Mouse (Mus musculus): ENCODE measurements at regions not wholly inside any gene's neighbourhood (a gene's known extent, or its start where the extent isn't known, plus 50 kb on each side); places are given as distances from the start of the nearest gene placed in this dataset.
"Not testable (repeated sequence)": the region's sequence is repeated elsewhere in the genome, so short reads cannot be mapped to it uniquely, and the experiment has no call there.

DNA sequence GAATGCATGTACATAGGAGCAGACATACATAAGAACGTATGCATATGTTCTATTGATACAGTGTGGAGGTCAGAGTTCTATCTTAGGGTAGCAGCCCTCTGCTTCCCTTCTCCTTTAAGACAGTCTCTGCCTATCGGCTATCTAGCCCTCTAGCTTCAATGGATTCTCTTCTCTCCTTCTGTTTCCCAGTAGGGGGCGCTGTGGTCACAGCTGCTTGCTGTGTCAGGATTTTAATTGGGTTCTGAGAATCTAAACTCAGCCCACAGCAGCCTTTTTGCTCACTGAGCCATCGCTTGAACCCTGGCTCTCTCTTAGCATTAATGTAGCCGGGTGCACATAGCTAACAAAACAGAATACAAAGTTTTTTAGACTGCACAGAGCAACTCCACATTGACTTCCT lies 88.8 kb upstream of the Ttc29 start:
- Histone ChIP-seq H3K4me3 (ENCODE audit: low read depth, low read length) (no peak overlapping the region), H3K9me3 (ENCODE audit: control insufficient read depth, low read depth, low read length) (no peaks in the 10 kb centered on the region), H3K9ac (replicated peaks; ENCODE audit: low read depth, low read length) (no peak overlapping the region), H3K27me3 (ENCODE audit: control insufficient read depth, insufficient read depth, low read length) (no peaks in the 10 kb centered on the region), H3K4me2 (replicated peaks; ENCODE audit: low read depth, low read length) (no peak overlapping the region), H3K27ac (ENCODE audit: low read length) (no peak overlapping the region), H3K36me3 (ENCODE audit: control insufficient read depth, insufficient read depth, low read length) (no peaks in the 10 kb centered on the region), H3K4me1 (ENCODE audit: control insufficient read depth, insufficient read depth, low read length) (no peaks in the 10 kb centered on the region)
- no peak for ATAC-seq (ENCODE audit: insufficient number of reproducible peaks, insufficient read depth, low FRiP score, low read depth)
- WGBS: 62% methylated on average over 5 of the region's 5 CpGs

DNA sequence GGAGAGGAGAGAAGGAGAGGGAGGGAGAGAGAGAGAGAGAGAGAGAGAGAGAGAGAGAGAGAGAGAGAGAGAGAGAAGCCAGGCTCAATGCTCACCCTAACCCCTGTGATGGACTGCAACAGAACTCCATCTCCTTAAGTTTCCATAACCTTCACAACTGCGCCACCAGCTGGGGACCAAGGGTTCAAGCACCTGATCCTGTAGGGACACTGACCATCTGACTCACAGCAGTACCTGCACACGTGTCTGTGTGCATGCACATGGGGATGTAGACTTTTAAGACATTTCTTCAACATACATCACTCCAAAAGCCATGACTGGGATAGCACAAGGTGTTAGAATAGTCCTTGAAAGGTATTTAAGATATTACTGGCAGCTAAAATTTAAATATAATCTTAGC lies 85.2 kb upstream of the Ttc29 start:
- 19% methylated on average over 2 of the region's 2 CpGs for WGBS
- no peaks in the 10 kb centered on the region for H3K9me3 ChIP-seq (ENCODE audit: control insufficient read depth, low read depth, low read length)
- H3K9ac ChIP-seq (replicated peaks; ENCODE audit: low read depth, low read length): no peak overlapping the region
- H3K36me3 ChIP-seq (ENCODE audit: control insufficient read depth, insufficient read depth, low read length): no peaks in the 10 kb centered on the region
- H3K4me3 ChIP-seq (ENCODE audit: low read depth, low read length): no peak overlapping the region
- ATAC-seq (ENCODE audit: insufficient number of reproducible peaks, insufficient read depth, low FRiP score, low read depth): no peak
- no peaks in the 10 kb centered on the region for H3K4me1 ChIP-seq (ENCODE audit: control insufficient read depth, insufficient read depth, low read length)
- H3K4me2 ChIP-seq (replicated peaks; ENCODE audit: low read depth, low read length): no peak overlapping the region
- H3K27ac ChIP-seq (ENCODE audit: low read length): no peak overlapping the region
- no peaks in the 10 kb centered on the region for H3K27me3 ChIP-seq (ENCODE audit: control insufficient read depth, insufficient read depth, low read length)

DNA sequence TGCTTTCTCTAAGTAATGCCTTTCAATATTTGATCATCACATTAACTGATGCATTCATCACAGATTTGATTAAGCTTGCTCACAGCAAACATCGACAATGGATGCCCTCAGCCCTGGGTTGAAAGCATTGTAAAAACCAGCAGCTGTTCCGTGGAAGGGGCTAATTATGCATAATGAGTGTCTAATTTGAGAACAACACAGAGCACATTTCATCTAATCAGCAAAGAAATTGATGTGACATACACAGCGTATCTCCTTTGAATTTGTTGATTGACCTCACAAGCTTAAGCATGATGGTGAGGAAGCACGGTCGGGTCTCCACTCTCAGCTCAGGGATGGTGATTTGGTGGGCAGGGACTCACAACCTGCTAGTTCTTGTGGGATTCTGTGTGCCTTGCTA lies 84.0 kb upstream of the Ttc29 start:
- no peak for ATAC-seq (ENCODE audit: insufficient number of reproducible peaks, insufficient read depth, low FRiP score, low read depth)
- Histone ChIP-seq H3K4me2 (replicated peaks; ENCODE audit: low read depth, low read length) (no peak overlapping the region), H3K9me3 (ENCODE audit: control insufficient read depth, low read depth, low read length) (no peaks in the 10 kb centered on the region), H3K9ac (replicated peaks; ENCODE audit: low read depth, low read length) (no peak overlapping the region), H3K27ac (ENCODE audit: low read length) (no peak overlapping the region), H3K4me1 (ENCODE audit: control insufficient read depth, insufficient read depth, low read length) (no peaks in the 10 kb centered on the region), H3K27me3 (ENCODE audit: control insufficient read depth, insufficient read depth, low read length) (no peaks in the 10 kb centered on the region), H3K36me3 (ENCODE audit: control insufficient read depth, insufficient read depth, low read length) (no peaks in the 10 kb centered on the region), H3K4me3 (ENCODE audit: low read depth, low read length) (no peak overlapping the region)
- 74% methylated on average over 5 of the region's 5 CpGs for WGBS

DNA sequence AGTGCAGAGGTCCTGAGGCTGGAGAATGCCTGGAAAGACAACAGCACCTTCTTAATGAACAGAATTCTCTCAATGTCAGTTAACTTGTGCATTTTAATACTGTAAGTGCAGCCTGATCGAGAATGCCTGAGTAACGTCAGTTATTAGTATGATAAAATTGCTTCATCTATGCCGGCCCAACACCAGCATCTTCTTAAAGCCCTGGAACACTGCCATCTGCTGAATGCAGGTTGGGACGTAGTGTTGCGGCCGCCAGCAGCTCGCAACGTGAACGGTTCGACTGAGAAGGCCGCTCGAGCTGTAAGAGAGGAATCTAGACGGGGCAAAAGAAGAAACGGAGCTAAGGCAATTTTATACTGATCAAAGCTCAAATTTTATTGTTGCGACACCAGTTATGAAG lies 73.6 kb upstream of the Ttc29 start:
- WGBS: 54% methylated on average over 12 of the region's 15 CpGs
- H3K36me3 ChIP-seq (ENCODE audit: control insufficient read depth, insufficient read depth, low read length); H3K4me1 ChIP-seq (ENCODE audit: control insufficient read depth, insufficient read depth, low read length); H3K9ac ChIP-seq (replicated peaks; ENCODE audit: low read depth, low read length); ATAC-seq (ENCODE audit: insufficient number of reproducible peaks, insufficient read depth, low FRiP score, low read depth); H3K4me3 ChIP-seq (ENCODE audit: low read depth, low read length); H3K9me3 ChIP-seq (ENCODE audit: control insufficient read depth, low read depth, low read length); H3K27ac ChIP-seq (ENCODE audit: low read length); H3K27me3 ChIP-seq (ENCODE audit: control insufficient read depth, insufficient read depth, low read length); H3K4me2 ChIP-seq (replicated peaks; ENCODE audit: low read depth, low read length): not testable (repeated sequence)

DNA sequence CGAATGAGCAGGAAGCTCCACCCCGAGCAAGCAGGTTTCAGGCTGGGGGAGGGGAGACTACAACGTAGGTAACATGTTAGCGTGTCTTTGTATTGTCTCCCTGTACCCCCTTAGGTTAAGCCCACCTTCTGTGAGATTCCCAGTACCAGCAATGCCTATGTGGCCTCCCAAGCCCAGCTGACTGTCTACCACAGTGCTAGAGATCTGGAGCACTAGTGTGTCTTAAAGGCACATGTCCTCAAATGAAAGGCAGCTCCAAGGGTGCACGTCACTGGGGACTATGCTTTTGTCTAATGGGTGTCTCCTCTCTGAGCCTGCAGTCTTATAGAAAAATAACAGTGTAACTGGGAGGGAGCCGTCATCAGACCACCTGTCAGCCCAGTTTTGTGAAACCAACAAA lies 65.9 kb upstream of the Ttc29 start:
- WGBS: 80% methylated on average over 6 of the region's 6 CpGs
- ATAC-seq (ENCODE audit: insufficient number of reproducible peaks, insufficient read depth, low FRiP score, low read depth): no peak
- Histone ChIP-seq H3K4me2 (replicated peaks; ENCODE audit: low read depth, low read length) (no peak overlapping the region), H3K27me3 (ENCODE audit: control insufficient read depth, insufficient read depth, low read length) (no peaks in the 10 kb centered on the region), H3K4me1 (ENCODE audit: control insufficient read depth, insufficient read depth, low read length) (no peaks in the 10 kb centered on the region), H3K36me3 (ENCODE audit: control insufficient read depth, insufficient read depth, low read length) (no peaks in the 10 kb centered on the region), H3K27ac (ENCODE audit: low read length) (no peak overlapping the region), H3K9ac (replicated peaks; ENCODE audit: low read depth, low read length) (no peak overlapping the region), H3K9me3 (ENCODE audit: control insufficient read depth, low read depth, low read length) (no peaks in the 10 kb centered on the region), H3K4me3 (ENCODE audit: low read depth, low read length) (no peak overlapping the region)

DNA sequence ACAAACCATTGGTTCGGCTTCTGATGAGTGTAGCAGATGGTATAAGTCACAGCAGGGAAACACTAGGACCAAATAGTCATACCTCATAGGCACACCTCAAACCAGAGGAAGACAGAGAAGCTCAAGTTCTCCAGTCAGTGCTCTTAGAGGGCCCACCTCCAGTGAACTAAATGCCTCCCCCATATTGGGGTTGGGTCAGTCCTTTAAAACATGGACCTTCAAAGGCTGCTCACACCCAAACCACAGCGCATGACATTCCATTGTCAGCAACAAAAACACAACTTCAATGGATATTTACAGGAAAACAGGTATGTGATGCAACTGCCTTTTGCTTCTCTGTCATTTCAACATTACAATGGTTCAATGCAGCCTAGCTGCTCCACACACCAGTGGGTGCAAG lies 65.1 kb upstream of the Ttc29 start:
- Histone ChIP-seq H3K9me3 (ENCODE audit: control insufficient read depth, low read depth, low read length) (no peaks in the 10 kb centered on the region), H3K4me1 (ENCODE audit: control insufficient read depth, insufficient read depth, low read length) (no peaks in the 10 kb centered on the region), H3K9ac (replicated peaks; ENCODE audit: low read depth, low read length) (no peak overlapping the region), H3K4me3 (ENCODE audit: low read depth, low read length) (no peak overlapping the region), H3K36me3 (ENCODE audit: control insufficient read depth, insufficient read depth, low read length) (no peaks in the 10 kb centered on the region), H3K4me2 (replicated peaks; ENCODE audit: low read depth, low read length) (no peak overlapping the region), H3K27me3 (ENCODE audit: control insufficient read depth, insufficient read depth, low read length) (no peaks in the 10 kb centered on the region), H3K27ac (ENCODE audit: low read length) (no peak overlapping the region)
- ATAC-seq (ENCODE audit: insufficient number of reproducible peaks, insufficient read depth, low FRiP score, low read depth): no peak
- 86% methylated on average over 2 of the region's 2 CpGs for WGBS

DNA sequence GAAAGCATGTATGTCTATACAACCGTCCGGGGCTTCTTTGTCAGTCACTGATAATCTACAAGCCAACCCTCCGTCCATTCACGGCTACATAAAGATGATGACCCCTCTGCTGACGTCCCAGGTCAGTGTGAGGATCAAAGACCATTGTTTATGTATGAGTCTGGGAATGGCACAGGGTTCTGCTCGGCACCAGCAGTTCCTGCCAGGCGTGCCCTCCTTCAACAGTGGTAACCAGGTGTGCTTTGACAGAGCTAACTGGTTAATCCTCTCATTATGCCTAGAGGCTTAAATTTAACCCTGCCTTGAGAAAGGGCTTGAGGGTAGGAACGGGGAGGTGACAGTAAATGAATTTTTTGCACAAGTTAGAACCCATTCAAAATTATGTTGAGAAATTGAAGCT lies 58.2 kb upstream of the Ttc29 start:
- no peak overlapping the region for H3K27ac ChIP-seq (ENCODE audit: low read length)
- H3K9me3 ChIP-seq (ENCODE audit: control insufficient read depth, low read depth, low read length): no peaks in the 10 kb centered on the region
- no peaks in the 10 kb centered on the region for H3K4me1 ChIP-seq (ENCODE audit: control insufficient read depth, insufficient read depth, low read length)
- H3K36me3 ChIP-seq (ENCODE audit: control insufficient read depth, insufficient read depth, low read length): no peaks in the 10 kb centered on the region
- no peak overlapping the region for H3K9ac ChIP-seq (replicated peaks; ENCODE audit: low read depth, low read length)
- H3K27me3 ChIP-seq (ENCODE audit: control insufficient read depth, insufficient read depth, low read length): no peaks in the 10 kb centered on the region
- ATAC-seq (ENCODE audit: insufficient number of reproducible peaks, insufficient read depth, low FRiP score, low read depth): no peak
- no peak overlapping the region for H3K4me3 ChIP-seq (ENCODE audit: low read depth, low read length)
- H3K4me2 ChIP-seq (replicated peaks; ENCODE audit: low read depth, low read length): no peak overlapping the region
- WGBS: 39% methylated on average over 8 of the region's 8 CpGs

DNA sequence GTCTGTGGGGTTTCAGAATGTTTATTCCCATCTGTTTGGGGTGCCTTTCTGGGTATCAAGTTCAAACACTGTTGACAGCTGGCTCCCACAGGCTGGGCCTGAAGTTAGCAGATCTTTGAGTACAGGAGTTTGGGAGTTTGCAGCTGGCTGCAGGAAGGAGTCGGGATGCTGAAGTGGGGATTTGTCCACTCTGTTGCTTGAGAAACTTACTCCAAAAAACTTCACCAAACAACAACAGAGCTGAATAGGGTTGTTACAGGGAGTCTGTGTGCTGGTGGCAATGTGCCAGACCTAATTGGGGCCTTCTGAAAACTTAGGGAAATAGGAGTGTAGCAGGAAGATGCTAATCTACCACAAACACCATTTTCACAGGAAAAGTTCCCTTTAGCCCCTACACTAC lies 51.1 kb upstream of the Ttc29 start:
- Histone ChIP-seq H3K27me3 (ENCODE audit: control insufficient read depth, insufficient read depth, low read length) (no peaks in the 10 kb centered on the region), H3K27ac (ENCODE audit: low read length) (no peak overlapping the region), H3K4me2 (replicated peaks; ENCODE audit: low read depth, low read length) (no peak overlapping the region), H3K4me1 (ENCODE audit: control insufficient read depth, insufficient read depth, low read length) (peaks cover 3% of the 10 kb centered on the region; the same call in 1 of the 2 replicates), H3K9me3 (ENCODE audit: control insufficient read depth, low read depth, low read length) (no peaks in the 10 kb centered on the region), H3K36me3 (ENCODE audit: control insufficient read depth, insufficient read depth, low read length) (no peaks in the 10 kb centered on the region), H3K9ac (replicated peaks; ENCODE audit: low read depth, low read length) (no peak overlapping the region), H3K4me3 (ENCODE audit: low read depth, low read length) (no peak overlapping the region)
- 41% methylated on average over 1 of the region's 1 CpGs for WGBS
- no peak for ATAC-seq (ENCODE audit: insufficient number of reproducible peaks, insufficient read depth, low FRiP score, low read depth)

DNA sequence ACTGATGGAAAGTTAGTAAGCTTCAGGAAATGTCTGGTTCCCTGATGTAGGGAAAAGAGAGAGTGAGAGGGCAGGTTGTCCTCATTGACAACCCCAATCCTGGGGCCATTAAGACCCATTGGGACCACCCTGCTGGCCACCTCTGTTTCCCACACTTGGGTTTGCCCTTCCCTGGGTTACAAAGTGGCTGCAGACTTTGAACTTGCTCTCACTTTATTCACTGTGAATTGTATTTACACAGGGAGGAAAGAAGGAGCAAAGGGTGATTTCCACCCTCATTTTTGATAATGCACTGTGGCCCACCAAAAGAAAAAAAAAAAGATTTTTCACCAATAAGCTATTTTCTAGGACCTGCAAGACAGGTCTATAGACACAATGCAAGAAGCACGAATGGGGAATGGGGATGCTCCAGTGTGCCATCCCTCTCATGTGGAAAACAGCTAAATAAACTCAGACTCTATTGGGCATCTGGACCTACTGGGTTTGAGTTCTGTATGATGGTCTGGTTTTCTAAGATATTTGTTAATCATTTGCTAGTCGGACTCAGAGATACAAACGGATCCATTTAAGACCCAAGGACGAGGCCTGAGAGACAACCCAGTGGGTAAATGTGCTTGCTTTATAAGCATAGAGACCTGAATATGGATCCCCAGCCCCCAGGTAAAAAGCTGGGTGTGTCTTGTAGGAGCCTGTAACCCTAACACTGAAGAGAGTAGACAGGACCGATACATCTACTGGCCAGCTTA lies 50.2 kb upstream of the Ttc29 start:
- ATAC-seq (ENCODE audit: insufficient number of reproducible peaks, insufficient read depth, low FRiP score, low read depth): no peak
- H3K27ac ChIP-seq (ENCODE audit: low read length): no peak overlapping the region
- H3K9ac ChIP-seq (replicated peaks; ENCODE audit: low read depth, low read length): no peak overlapping the region
- WGBS: 83% methylated on average over 5 of the region's 5 CpGs
- no peak overlapping the region for H3K4me3 ChIP-seq (ENCODE audit: low read depth, low read length)
- H3K36me3 ChIP-seq (ENCODE audit: control insufficient read depth, insufficient read depth, low read length): no peaks in the 10 kb centered on the region
- H3K9me3 ChIP-seq (ENCODE audit: control insufficient read depth, low read depth, low read length): no peaks in the 10 kb centered on the region
- H3K4me1 ChIP-seq (ENCODE audit: control insufficient read depth, insufficient read depth, low read length): peaks cover 3% of the 10 kb centered on the region; the same call in 1 of the 2 replicates
- H3K4me2 ChIP-seq (replicated peaks; ENCODE audit: low read depth, low read length): no peak overlapping the region
- no peaks in the 10 kb centered on the region for H3K27me3 ChIP-seq (ENCODE audit: control insufficient read depth, insufficient read depth, low read length)
